In the genomic region with DNA sequence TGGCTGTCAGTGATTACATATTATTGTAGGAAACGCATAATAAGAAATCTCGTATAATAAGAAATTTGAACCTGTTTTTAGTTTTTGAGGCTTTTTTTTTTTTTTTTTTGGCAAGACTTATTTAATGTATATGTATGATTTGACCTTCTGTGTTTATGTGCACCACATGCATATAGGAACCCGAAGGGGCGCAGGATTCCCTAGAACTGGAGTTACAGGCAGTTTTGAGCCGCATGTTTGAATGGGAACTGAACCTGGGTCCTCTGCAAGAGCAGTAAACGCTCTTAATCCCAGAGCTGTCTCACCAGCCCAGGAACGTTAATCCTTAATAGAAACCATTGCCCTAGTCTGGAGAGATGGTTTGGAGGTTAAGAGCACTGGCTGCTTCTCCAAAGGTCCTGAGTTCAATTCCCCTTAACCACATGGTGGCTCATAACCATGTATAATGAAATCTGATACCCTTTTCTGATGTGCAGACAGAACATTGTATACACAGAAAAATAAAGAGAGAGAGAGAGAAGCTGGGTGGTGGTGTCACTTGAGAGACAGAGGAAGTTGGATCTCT, we compare ENCODE assay signal across 8 mouse cellular contexts. TPM values are rescaled to one million over a fixed set of nuclear protein-coding genes. Genes with fewer than 3 reads are reported as not detected.
DNase-seq lines count a peak whose midpoint lies in the region; ATAC-seq and TF ChIP-seq lines count a peak whose summit lies in the region.

No protein-coding gene starts in this region.

- H3K4me3 ChIP-seq in heart, embryonic 14.5 days (ENCODE audit: control insufficient read depth in 1 of 2, insufficient read depth in 1 of 2, low read depth in 1 of 2, low read length in 2 of 2), result peak overlapping the region; percentile 68 to 84
- peak overlapping the region; percentile 95 for H3K4me3 ChIP-seq in G1E (ENCODE audit: low read depth, low read length)
- peak overlapping the region; percentile 90 for H3K4me3 ChIP-seq in heart, embryonic 16.5 days (ENCODE audit: low read length)
- H3K4me3 ChIP-seq in midbrain, embryonic 13.5 days (replicated peaks), result peak overlapping the region; percentile 73

- no peaks in the 10 kb centered on the region for H3K9me3 ChIP-seq in heart, embryonic 14.5 days (ENCODE audit: control insufficient read depth, low read length)
- no peaks in the 10 kb centered on the region for H3K9me3 ChIP-seq in G1E (replicated peaks)
- H3K9me3 ChIP-seq in heart, embryonic 16.5 days (replicated peaks; ENCODE audit: control insufficient read depth, low read length), result no peaks in the 10 kb centered on the region
- no peaks in the 10 kb centered on the region for H3K9me3 ChIP-seq in midbrain, embryonic 13.5 days

- 9% methylated on average over 7 of the region's 7 CpGs for WGBS in heart, embryonic 14.5 days
- WGBS in heart, embryonic 16.5 days, result 8% methylated on average over 7 of the region's 7 CpGs
- 10% methylated on average over 7 of the region's 7 CpGs for WGBS in midbrain, embryonic 13.5 days

- intact Hi-C loops in heart, postnatal 25 days (cut with DNase I), result loop anchor here (5.0 kb wide), 1 partner anchor 75 kb away; no protein-coding TSS in a partner anchor

- ATAC-seq in heart, embryonic 14.5 days (ENCODE audit: insufficient number of reproducible peaks, insufficient read depth, low FRiP score, low read depth), result no peak
- ATAC-seq in G1E (ENCODE audit: extremely low read depth, insufficient number of reproducible peaks, low FRiP score, poor library complexity, severe bottlenecking), result no peak
- ATAC-seq in heart, embryonic 16.5 days (replicated peaks; ENCODE audit: extremely low read depth, insufficient read depth, low FRiP score), result no peak
- ATAC-seq in midbrain, embryonic 13.5 days, result 0 out of 2 replicates have a peak, but pooled peaks have one; percentile 51

- peak overlapping the region; percentile 88 for H3K9ac ChIP-seq in heart, embryonic 14.5 days (ENCODE audit: low read length)
- peak overlapping the region; percentile 86 for H3K9ac ChIP-seq in heart, embryonic 16.5 days (ENCODE audit: low read length)
- peak overlapping the region; percentile 81; the same call in 1 of the 2 replicates for H3K9ac ChIP-seq in midbrain, embryonic 13.5 days (replicated peaks)

- H3K4me1 ChIP-seq in heart, embryonic 14.5 days (ENCODE audit: control insufficient read depth in 2 of 2, insufficient read depth in 2 of 2, low read length in 2 of 2), result peaks cover 0 to 12% of the 10 kb centered on the region in 2 experiments; a peak in 2 of 4 replicates
- H3K4me1 ChIP-seq in G1E (ENCODE audit: insufficient read depth, low read depth, low read length), result peaks cover 31% of the 10 kb centered on the region
- peaks cover 10% of the 10 kb centered on the region for H3K4me1 ChIP-seq in heart, embryonic 16.5 days (ENCODE audit: control insufficient read depth, insufficient read depth, low read length)
- peaks cover 30% of the 10 kb centered on the region for H3K4me1 ChIP-seq in midbrain, embryonic 13.5 days (replicated peaks)

- peaks cover 30% of the 10 kb centered on the region for H3K36me3 ChIP-seq in heart, embryonic 14.5 days (ENCODE audit: control insufficient read depth, insufficient read depth, low read length)
- H3K36me3 ChIP-seq in G1E (replicated peaks), result peaks cover 57% of the 10 kb centered on the region
- no peaks in the 10 kb centered on the region for H3K36me3 ChIP-seq in heart, embryonic 16.5 days (ENCODE audit: control insufficient read depth, insufficient read depth)
- H3K36me3 ChIP-seq in midbrain, embryonic 13.5 days, result peaks cover 13% of the 10 kb centered on the region; the same call in 1 of the 2 replicates

- peak overlapping the region in 1 of 2 experiments; percentile 71; a peak in 1 of 4 replicates for H3K27ac ChIP-seq in heart, embryonic 14.5 days (replicated peaks in 1 of 2; ENCODE audit: control insufficient read depth in 1 of 2, insufficient read depth in 1 of 2, low read depth in 2 of 2, low read length in 2 of 2)
- no peak overlapping the region; the same call in 1 of the 2 replicates for H3K27ac ChIP-seq in heart, embryonic 16.5 days (ENCODE audit: low read length)
- H3K27ac ChIP-seq in midbrain, embryonic 13.5 days, result no peak overlapping the region

- H3K4me2 ChIP-seq in heart, embryonic 14.5 days (ENCODE audit: low read length), result peak overlapping the region; percentile 80
- peak overlapping the region; percentile 72 for H3K4me2 ChIP-seq in heart, embryonic 16.5 days (ENCODE audit: low read depth, low read length)
- H3K4me2 ChIP-seq in midbrain, embryonic 13.5 days (replicated peaks), result peak overlapping the region; percentile 83

- no peak for DNase-seq in heart, postnatal 25 days (ENCODE audit: low spot score)
- DNase-seq in G1E (ENCODE audit: low spot score), result no peak
- DNase-seq in frontal cortex, postnatal 36 days (ENCODE audit: low spot score in 2 of 2), result no peak
- DNase-seq in right cerebral cortex, postnatal 10 days (ENCODE audit: low spot score in 2 of 2), result no peak
- no peak for DNase-seq in ovary, postnatal 14 days (ENCODE audit: low spot score)

- no peaks in the 10 kb centered on the region for H3K27me3 ChIP-seq in heart, embryonic 14.5 days (ENCODE audit: control insufficient read depth, insufficient read depth, low read length)
- H3K27me3 ChIP-seq in G1E (ENCODE audit: insufficient read depth, low read length), result no peaks in the 10 kb centered on the region
- no peaks in the 10 kb centered on the region for H3K27me3 ChIP-seq in heart, embryonic 16.5 days (ENCODE audit: control insufficient read depth, insufficient read depth, low read length)
- no peaks in the 10 kb centered on the region for H3K27me3 ChIP-seq in midbrain, embryonic 13.5 days

- no peak for TF ChIP-seq CTCF in G1E (IDR thresholded peaks at IDR 0.05; ENCODE audit: low read depth, low read length)

RNA-seq across cellular contexts. Expression of gene Fancd2, which starts 0.4 kb away (rescaled TPM):
- 10.1 and 10.6 TPM in 2 replicates for polyA plus RNA-seq in heart, embryonic 14.5 days (2014; fragmentation: Nextera tagmentation; extraction: Ambion mirVana)
- total RNA-seq in heart, postnatal 25 days (2021), result under 1 TPM; 0.26 to 0.53 TPM
- total RNA-seq in G1E (2014; fragmentation: Nextera tagmentation), result 47.2 and 83.5 TPM in 2 replicates
- 32.9 and 41.1 TPM in 2 replicates for total RNA-seq in G1E (2017)
- 2.2 TPM in 2 replicates for polyA plus RNA-seq in G1E (2012)
- 8.3 and 8.4 TPM in 2 replicates for polyA plus RNA-seq in heart, embryonic 16.5 days (2015; fragmentation: Nextera tagmentation; extraction: Ambion mirVana)
- 4.2 and 4.5 TPM in 2 replicates for polyA plus RNA-seq in midbrain, embryonic 13.5 days (2015; fragmentation: Nextera tagmentation; extraction: Ambion mirVana)

RNA-seq across cellular contexts. Expression of gene Emc3, which starts 0.5 kb away (rescaled TPM):
- 84.6 and 89.2 TPM in 2 replicates for polyA plus RNA-seq in heart, embryonic 14.5 days (2014; fragmentation: Nextera tagmentation; extraction: Ambion mirVana)
- 10 to 100 TPM; 57.4 to 60.9 TPM for total RNA-seq in heart, postnatal 25 days (2021)
- total RNA-seq in G1E (2014; fragmentation: Nextera tagmentation) (54.4 and 56.1 TPM in 2 replicates), G1E (2017) (34.8 and 37.1 TPM in 2 replicates)
- polyA plus RNA-seq in G1E (2012), result 18.8 and 22.9 TPM in 2 replicates
- 89.7 and 94.5 TPM in 2 replicates for polyA plus RNA-seq in heart, embryonic 16.5 days (2015; fragmentation: Nextera tagmentation; extraction: Ambion mirVana)
- polyA plus RNA-seq in midbrain, embryonic 13.5 days (2015; fragmentation: Nextera tagmentation; extraction: Ambion mirVana), result 95.3 and 99.6 TPM in 2 replicates

RNA-seq across cellular contexts. Expression of gene Prrt3, which starts 30.2 kb away (rescaled TPM):
- 0.13 and 0.27 TPM in 2 replicates for polyA plus RNA-seq in heart, embryonic 14.5 days (2014; fragmentation: Nextera tagmentation; extraction: Ambion mirVana)
- not detected for total RNA-seq in heart, postnatal 25 days (2021)
- total RNA-seq in G1E (2014; fragmentation: Nextera tagmentation) (not detected in 2 replicates), G1E (2017) (under 0.01 and 0.12 TPM in 2 replicates)
- not detected in 2 replicates for polyA plus RNA-seq in G1E (2012)
- 0.26 and 0.29 TPM in 2 replicates for polyA plus RNA-seq in heart, embryonic 16.5 days (2015; fragmentation: Nextera tagmentation; extraction: Ambion mirVana)
- 5.2 and 6.0 TPM in 2 replicates for polyA plus RNA-seq in midbrain, embryonic 13.5 days (2015; fragmentation: Nextera tagmentation; extraction: Ambion mirVana)

RNA-seq across cellular contexts. Expression of gene Creld1, which starts 48.8 kb away (rescaled TPM):
- polyA plus RNA-seq in heart, embryonic 14.5 days (2014; fragmentation: Nextera tagmentation; extraction: Ambion mirVana), result 30.7 and 32.6 TPM in 2 replicates
- total RNA-seq in heart, postnatal 25 days (2021), result 10 to 100 TPM; 52.2 to 55.6 TPM
- total RNA-seq in G1E (2014; fragmentation: Nextera tagmentation) (8.5 and 9.9 TPM in 2 replicates), G1E (2017) (5.8 and 7.4 TPM in 2 replicates)
- polyA plus RNA-seq in G1E (2012), result 17.3 and 19.8 TPM in 2 replicates
- 44.8 and 46.8 TPM in 2 replicates for polyA plus RNA-seq in heart, embryonic 16.5 days (2015; fragmentation: Nextera tagmentation; extraction: Ambion mirVana)
- 49.4 and 56.5 TPM in 2 replicates for polyA plus RNA-seq in midbrain, embryonic 13.5 days (2015; fragmentation: Nextera tagmentation; extraction: Ambion mirVana)
